Mouse (Mus musculus) left cerebral cortex, adult 2 months (tissue): ENCODE measurements around the gene Olfr435. TPM values are rescaled to one million over a fixed set of nuclear protein-coding genes. Genes with fewer than 3 reads are reported as not detected.

Source experiments
- DNase-seq, 2 experiments: peaks; one replicate each; pipeline ENCODE4 v3.0.0; 2021 to 2022; ENCODE audit warnings: low spot score in 2 of 2, mixed read lengths in 1 of 2; ENCODE audit errors: extremely low spot score in 1 of 2
- H3K27ac ChIP-seq: fragments of 200-600 bp; 2 replicates; pipeline ENCODE4 v1.8.1; 2022
- H3K4me3 ChIP-seq: fragments of 200-600 bp; 2 replicates; pipeline ENCODE4 v1.8.1; 2022
- CTCF ChIP-seq: fragments of 200-600 bp; IDR thresholded peaks from 2 replicates; pipeline ENCODE4 v1.8.1; 2022; ENCODE audit warnings: antibody characterized with exemption, mild to moderate bottlenecking, moderate library complexity
- intact Hi-C: fragments of 180-260 bp; cut with DNase I; formaldehyde crosslinking; loops from one replicate; pipeline ENCODE4 v1.15.1; 2025
- total RNA-seq, 2 experiments: library from RNA; stranded (reverse); gene quantifications; 2 replicates each; pipeline ENCODE4 v1.2.3; 2021

The Olfr435 gene
- total RNA-seq, 2 experiments from 2014 or later: not detected

DNA sequence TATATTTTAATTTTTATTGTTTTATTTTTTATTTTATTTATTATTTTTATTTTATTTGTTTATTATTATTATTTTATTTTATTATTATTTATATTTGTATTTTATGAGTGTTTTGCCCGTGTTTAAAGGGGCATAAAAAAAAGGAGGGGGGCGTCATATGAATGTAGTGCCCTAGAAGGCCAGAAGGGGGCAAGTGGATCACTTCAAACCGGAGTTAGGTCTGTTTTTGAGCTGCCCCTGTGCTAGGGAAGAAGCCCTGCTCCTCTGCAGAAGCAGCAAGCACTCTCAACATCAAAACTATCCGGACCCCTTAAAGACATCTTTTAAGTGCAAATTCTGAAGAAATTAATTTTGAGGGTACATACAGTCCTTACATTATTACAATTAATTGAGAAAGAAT, 45.1 kb downstream of the Olfr435 start:
- H3K27ac ChIP-seq: no peak overlapping the region
- intact Hi-C loops: no loop called here
- no peak for DNase-seq
- TF ChIP-seq CTCF: peak; percentile 27
- no peak overlapping the region for H3K4me3 ChIP-seq

DNA sequence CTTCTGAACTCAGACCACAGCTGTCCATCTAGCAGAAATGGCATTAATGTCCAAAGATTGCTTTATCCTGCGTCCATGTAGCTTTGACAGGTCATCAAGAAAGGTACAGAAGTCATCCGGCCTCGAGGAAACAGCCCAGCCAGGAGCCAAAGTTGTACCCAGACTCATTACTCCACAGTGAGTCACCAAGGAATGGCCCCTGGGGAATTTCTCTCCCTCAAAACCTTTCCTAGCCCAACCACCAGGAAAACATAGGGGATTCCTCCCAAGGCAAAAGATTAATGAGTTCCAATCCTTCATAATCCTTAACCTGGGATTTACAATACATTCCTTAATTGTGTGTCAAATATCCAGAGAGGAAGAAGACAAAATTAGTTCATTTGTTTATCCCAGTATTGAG, 50.5 kb downstream of the Olfr435 start:
- no peak for TF ChIP-seq CTCF
- intact Hi-C loops: no loop called here
- no peak overlapping the region for H3K4me3 ChIP-seq
- no peak overlapping the region for H3K27ac ChIP-seq
- DNase-seq: no peak

DNA sequence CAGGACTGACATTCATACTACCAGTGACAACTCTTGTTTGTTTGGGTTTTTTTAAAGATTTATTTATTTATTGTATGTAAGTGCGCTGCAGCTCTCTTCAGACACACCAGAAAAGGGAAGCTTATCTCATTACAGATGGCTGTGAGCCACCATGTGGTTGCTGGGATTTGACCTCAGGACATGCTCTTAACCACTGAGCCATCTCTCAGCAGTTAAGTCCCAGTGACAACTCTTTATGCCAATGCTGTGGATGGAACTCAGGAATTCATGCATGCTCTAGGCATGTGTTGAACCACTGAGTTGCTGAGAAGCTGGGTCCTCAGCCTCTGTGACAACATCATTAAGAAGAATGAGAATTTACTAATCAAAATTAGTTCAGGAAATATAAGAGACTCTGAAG, 56.0 kb downstream of the Olfr435 start:
- intact Hi-C loops: loop anchor here (10.0 kb wide), 1 partner anchor 82 kb away; no protein-coding TSS in a partner anchor
- no peak for TF ChIP-seq CTCF

More for the DNA sequence above, 56.0 kb downstream of the Olfr435 start:
- H3K27ac ChIP-seq: no peak overlapping the region
- H3K4me3 ChIP-seq: no peak overlapping the region
- no peak for DNase-seq

Other genes with a start within 250 kb of the Olfr435 start
- gene Olfr444, start 248.1 kb upstream of the Olfr435 start, total RNA-seq: not detected
- gene Olfr441, start 90.8 kb upstream of the Olfr435 start, total RNA-seq: not detected
- not detected for gene Olfr237-ps1, start 50.6 kb upstream of the Olfr435 start, total RNA-seq
- not detected for gene Olfr437, start 33.9 kb upstream of the Olfr435 start, total RNA-seq
- gene Olfr13, start 25.0 kb upstream of the Olfr435 start, total RNA-seq: not detected
- gene Olfr434, start 15.9 kb downstream of the Olfr435 start, total RNA-seq: not detected
- not detected for gene Olfr47, start 34.4 kb downstream of the Olfr435 start, total RNA-seq
- 1 to 10 TPM; 2.5 to 3.0 TPM for gene Arhgef5, start 68.4 kb downstream of the Olfr435 start, total RNA-seq
- gene Nobox, start 112.4 kb downstream of the Olfr435 start, total RNA-seq: not detected